Mouse (Mus musculus) stomach, adult 2 months (tissue): ENCODE measurements around the gene Wdr72. TPM values are rescaled to one million over a fixed set of nuclear protein-coding genes. Genes with fewer than 3 reads are reported as not detected.

Experiments
- polyA plus RNA-seq: library from polyadenylated mRNA; depleted of rRNA; stranded (reverse); fragments of >200 nt; gene quantifications from 2 replicates; pipeline ENCODE4 v1.2.3, GENCODE M21; 2012; rRNA removed

The Wdr72 gene
- polyA plus RNA-seq = 0.18 TPM in 2 replicates

DNA sequence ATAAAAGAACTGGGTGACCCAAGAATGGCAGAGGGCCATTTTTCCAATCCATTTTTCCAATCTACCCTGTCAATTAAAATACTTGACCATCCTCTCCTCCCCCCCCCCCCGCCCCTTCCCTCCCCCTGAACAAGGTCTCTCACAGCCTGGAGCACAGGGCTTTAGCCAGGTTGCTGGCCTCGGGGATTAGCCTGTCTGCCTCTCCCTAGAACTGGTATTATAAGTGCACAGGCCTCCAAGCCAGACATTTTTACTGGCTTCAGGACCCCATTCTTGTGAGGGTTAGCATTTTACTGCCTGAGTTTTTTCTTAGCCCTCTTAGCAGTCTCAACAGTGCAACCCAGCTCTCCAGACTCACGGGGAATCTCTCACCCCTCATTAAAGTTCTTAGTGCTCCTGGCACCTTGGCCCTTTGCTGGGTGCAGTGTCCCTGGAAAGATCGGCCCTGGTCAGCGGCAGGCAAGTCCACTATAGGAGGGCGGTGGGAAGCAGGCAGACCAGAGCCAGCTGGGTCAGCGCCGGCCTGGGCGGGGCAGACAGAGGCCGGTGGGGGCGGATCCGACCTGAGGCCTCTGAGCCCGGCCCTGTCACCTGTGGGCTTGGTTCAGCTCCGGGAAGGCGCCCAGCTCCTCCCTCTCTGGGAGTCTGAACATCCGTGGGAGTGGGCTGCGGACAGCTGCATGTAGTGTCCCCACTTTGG lies at the start of gene Wdr72:
TSS of gene Wdr72 (plus strand) at position 596 of the 700 bp plus-strand sequence.

Other genes starting within 250 kb of the Wdr72 start
- not detected in 2 replicates for gene Unc13c, start 141.4 kb upstream of the Wdr72 start, polyA plus RNA-seq